ENCODE assay signal across 12 mouse cellular contexts in the genomic region with DNA sequence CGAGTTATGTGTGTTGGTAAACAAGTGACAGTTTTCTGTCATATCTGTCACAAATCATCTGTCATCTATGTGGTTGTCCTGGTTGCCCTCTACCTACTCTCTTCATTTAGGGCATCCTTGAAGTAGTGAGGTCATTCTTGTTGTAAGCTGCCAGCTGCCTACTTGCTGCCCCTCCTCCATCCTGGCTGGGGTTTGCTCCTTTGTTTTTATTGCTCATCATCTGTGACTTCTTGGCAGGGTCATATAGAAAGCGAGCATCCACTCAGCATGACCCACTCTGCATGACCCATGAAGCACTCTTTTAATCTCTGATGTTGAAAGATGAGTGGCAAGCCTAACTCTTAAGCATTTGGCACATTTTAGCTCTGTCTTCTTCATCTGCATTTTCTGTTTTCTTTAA.
"Had no signal": no experiment of that assay in that cellular context is flagged by ENCODE, and none has a peak within 500 bp of the region (broad histone marks: within the 10 kb centered on the region; RNA-seq: fewer than 3 reads in every experiment).

No protein-coding gene starts in this region.

- DNase-seq: kidney, adult 2 months; kidney, postnatal 25 days; layer of hippocampus, adult 9-11 months; lung, adult 2 months; lung, postnatal 14 days; lung, postnatal 4 days; right cerebral cortex, adult 18-20 months; right cerebral cortex, postnatal 14 days; right cerebral cortex, postnatal 4 days; thymus, adult 2 months; thymus, postnatal 14 days; thymus, postnatal 4 days had no signal
